Mouse (Mus musculus) brain, adult 2 months (tissue): ENCODE measurements around the gene Ctnnb1.
A peak's percentile ranks its signal among the peaks of the same experiment; 100 is the strongest.

Experiments
- DNase-seq: peaks from one replicate; pipeline ENCODE4 v3.0.0; 2011; ENCODE audit warnings: low read depth, low spot score

Ctnnb1 gene

DNA sequence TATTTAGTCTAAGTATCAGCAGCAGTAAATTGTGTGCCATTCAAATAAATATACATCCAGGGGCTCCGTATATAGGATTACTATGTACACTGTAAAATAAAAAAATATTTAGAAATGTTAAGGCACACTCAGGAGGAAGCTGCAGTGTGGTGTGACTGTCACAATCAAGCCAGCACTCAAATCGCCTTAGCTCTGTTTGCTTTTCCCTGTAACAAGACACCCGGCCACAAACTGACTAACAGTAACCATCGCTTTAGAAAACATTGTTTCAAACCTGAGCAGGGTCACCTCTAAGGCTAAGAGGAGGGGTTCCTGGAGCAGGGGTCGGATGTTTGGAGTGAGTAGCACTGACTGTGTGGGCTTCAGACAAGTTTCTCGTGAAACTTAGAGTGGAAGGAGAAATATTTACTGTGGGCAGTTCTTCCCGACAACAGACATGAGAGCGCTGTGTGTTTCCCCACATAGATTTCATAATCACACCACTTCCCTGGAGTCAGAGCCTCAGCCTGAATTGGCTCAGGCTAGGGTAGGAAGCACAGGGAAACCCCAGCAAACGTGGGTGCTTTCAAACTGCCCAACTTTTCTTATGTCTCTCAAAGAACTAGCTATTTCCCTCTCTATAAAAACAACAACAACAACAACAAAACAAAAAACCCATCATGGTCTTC, 1.9 kb upstream of the Ctnnb1 start:
- no peak for DNase-seq

DNA sequence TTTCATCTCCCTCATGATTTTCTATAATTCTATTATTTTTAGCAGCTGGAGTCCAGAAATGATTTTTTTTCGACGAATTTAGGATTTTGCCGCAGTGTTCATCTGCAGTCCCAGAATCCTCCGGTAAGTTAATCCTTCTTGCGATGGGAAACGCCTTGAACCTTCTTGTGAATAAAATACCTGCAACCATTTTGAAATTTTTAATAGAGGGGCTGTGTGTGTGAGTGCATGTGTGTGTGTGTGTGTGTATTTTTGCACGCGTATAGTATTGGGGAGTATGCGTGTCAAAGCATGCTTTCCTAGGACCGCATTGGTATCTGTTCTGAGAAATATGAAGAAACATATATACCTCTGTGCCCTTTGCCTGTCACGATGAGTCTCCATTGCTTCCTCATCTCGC, 1.0 kb downstream of the Ctnnb1 start:
- no peak for DNase-seq

DNA sequence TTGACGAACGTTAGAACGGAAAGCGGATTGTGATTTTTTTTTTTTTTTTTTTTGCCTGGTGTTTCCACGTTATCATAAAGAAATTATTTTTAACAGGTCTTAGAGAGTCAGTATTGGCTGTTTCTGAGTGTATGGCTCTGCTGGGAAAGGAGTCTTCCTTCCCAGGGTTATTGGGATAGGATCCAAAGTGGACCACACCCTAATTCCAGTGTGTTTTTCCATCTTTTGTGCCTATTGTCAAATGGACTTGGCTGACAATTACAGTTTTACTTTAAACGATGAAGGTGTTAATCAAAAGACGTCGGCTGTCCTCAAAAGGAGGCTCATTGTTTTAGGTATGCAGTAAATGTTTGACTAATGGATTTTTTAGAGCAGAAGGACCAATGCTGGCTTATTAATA, 1.8 kb downstream of the Ctnnb1 start:
- DNase-seq, result no peak

DNA sequence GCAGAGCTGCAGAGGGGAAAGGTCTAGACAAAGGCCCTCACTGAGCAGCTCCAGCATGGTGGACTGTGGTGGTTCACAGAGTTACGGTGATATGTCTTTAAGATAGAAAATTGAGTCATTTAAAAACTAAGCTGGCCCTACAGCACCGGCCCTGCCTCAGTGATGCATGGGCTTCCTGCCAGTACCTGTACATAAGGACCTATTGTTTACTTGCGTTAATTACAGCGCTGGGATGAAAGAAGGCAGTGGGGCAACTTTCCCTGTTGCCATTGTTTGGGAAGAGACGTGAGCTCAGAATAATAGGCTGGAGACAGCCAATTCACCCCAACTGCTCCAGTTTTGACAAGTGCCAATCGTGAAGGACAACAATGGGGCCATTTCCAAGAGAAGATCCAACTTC, 3.4 kb downstream of the Ctnnb1 start:
- DNase-seq, result peak; percentile 77

DNA sequence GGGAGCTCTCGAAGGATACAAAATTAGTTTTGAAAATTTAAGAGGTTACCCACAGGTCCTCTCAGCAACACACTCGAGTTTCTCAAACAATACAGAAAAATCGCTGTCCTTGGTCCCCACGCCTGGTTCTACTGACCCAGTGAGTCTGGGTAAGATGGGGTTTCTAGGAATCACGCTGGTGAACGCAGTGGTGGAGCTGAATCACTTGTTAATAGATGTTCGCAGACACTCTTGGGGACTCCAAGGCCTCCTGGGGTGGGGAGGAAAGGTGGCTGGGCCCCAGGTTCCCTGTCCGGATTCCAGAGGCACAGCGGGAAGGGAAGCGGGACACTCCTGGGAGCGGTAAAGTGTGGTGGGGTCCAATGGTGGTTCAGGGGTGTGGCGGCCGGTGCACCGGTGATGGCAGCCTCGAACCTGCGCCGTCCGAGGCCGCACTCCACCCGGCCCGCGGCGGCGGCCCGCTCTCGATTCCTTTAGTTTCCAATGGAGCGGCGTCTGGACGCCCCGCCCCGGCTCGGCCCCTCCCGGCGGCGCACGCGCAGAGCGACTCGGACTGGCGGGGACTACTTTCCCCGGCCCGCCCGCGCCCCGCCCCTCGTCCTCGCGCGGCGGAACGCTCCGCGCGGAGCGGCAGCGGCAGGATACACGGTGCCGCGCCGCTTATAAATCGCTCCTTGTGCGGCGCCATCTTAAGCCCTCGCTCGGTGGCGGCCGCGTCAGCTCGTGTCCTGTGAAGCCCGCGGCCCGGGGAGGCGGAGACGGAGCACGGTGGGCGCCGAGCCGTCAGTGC, 4.0 kb downstream of the Ctnnb1 start:
- DNase-seq, result peak; percentile 98

DNA sequence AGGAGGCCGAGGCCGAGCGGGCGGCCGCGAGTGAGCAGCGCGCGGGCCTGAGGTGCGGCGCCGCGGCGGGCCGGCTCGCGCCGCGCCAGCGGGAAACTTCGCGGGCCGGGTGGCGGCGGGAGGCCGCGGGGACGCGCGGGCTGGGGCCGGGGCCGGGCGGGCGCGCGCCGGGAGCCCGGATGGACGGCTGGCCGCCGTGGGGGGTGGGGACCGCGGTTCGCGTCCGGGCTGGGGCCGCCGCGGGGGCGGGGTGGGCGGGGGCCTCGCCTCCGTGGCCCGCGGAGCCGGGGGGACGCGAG, 4.5 kb downstream of the Ctnnb1 start:
- DNase-seq, result no peak

DNA sequence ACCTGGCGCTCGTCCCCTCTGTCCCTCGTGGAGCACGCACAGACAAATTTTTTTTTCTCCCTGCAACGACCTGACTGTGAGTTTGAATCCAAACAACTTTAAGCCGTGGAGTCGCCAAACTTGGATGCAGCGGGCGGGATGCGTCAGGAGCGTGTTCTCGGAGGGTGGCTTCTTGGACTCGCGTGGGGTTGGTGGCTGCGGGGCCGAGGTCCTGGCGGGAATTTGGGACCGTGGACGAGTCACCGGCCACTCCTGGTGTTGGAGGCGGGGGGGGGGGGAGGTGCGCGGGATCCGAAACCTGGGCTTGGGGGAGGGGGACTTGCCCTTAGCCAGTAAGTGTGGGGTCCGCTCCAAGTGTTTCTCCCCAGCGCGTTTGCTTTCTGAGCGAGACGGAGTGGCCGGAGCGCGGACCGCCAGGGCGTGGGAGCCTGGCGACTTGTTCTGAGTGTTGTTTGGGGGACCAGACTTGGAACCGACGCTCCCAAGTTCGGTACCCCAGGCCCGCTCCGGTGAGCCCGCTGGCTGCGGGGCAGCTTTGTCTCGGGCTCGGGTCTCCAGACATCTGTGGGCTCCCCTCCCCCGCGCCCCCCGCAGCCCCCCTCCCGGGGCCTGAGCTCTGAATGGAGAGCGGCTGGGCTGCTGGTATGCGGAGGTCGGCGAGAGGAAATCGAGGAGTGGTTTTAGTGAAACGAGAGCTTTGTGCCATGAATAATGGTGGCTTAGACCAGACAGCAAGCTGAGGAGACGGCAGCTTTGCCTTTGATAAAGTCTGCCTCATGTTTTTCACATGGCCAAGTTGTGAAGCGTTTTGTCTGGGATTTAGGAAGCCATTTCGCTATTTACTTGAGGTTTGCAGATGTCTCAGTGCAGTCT, 5.1 kb downstream of the Ctnnb1 start:
- DNase-seq, result peak; percentile 56

DNA sequence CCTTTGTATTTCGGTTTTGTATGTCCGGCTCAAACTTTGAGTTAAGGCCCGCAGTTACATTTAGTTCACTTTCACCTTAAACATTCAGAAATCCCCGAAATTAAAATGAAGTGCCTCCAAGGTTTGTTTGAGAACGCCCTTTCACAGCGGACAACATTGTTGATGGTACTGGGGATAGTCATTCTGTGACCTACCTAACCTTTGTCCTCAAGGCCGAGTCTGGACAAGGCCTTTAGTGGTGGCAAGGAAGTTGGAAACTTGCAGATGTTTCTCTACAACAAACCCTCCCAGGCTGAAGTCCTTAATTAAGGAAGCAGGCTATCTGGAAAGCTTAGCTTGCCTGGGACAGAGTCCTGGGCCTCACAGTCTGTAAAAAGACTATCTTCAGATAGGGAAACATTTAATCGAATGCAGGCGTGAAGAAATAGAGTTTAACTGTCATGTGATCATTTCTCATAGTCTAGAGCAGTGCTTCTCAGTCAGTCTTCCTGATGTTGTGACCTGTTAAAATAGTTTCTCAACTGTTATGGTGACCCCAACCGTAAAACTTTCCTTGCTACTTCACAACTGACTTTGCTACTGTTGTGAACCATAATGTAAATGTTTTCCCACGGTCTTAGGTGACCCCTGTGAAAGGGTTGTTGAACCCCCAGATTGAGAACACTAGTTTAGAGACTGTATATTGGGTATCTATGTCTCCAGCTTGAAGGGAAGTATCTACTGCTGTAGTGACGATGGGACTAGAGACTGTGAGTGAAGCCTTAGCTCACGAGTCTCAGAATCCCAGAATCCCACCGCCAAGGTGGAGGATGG, 6.0 kb downstream of the Ctnnb1 start:
- no peak for DNase-seq

DNA sequence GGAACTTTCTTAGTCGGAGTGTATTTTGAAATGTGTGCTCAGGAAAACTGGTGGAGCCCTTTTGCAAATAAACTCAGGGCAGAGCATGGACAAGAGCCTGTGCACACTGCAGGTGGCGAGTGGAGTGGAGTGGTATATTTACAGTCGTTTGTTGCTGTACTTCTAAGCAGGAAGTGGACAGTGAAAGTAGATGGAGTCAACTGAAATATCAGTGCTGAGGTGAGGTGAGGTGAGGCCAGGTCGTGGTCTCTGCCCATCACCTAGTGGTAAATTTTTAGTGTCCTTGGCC, 6.6 kb downstream of the Ctnnb1 start:
- no peak for DNase-seq

DNA sequence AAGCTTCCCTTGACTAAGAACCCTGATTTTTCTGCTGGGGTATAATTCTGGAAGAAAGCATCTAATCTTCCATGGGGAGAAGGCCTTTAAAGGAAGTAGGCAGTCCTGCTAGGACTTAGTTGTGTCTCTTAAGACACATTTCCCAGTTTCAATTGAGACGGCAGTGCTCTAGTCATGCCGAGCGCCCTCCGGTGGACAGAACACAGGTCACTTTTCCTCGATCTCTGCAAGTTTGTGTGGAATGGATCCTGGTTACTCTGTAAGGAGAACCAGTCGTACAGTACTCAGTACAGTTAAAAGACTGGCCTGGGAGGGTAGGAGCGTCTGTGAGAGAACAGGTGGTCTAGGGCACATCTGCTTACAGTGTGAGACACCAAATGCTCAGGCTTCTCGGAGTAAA, 7.3 kb downstream of the Ctnnb1 start:
- DNase-seq, result peak; percentile 89

DNA sequence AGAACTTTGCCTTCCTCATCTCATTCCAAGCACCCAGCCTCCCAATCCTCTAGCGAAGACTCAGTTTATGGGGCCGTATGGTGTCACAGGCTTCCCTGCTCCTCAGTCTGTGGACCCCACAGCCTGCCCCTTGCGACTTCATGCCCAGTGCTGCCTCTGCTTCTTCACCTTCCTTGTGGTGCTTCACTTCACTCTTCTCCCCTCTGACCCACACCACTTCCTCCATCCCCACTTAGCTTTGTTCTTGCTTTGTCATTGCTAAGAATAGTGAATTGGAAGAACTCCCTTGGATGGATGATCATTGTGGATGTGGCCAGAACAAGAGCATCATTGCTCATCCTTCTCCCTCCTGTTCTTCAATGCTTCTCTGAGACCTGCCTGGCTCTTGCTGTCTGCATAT, 11.8 kb downstream of the Ctnnb1 start:
- no peak for DNase-seq

DNA sequence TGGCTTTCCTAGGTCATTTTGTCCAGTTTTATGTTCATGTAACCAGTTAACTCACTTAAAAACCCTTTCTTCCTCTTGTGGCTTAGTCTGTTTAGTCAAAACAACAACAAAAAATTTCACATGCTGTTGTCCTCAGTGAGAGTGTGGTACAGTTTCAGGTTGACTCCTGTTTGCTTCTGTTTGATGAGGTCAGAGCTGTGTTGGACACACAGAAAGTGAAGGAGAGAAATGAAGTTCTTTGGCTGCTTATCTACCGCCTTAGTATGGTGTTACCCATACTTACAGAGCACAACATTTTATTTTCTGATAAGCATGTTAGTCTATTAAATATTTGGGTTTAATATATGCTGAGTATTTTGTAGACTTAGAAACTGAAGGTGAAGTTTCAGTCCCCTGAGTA, 14.7 kb downstream of the Ctnnb1 start:
- no peak for DNase-seq

DNA sequence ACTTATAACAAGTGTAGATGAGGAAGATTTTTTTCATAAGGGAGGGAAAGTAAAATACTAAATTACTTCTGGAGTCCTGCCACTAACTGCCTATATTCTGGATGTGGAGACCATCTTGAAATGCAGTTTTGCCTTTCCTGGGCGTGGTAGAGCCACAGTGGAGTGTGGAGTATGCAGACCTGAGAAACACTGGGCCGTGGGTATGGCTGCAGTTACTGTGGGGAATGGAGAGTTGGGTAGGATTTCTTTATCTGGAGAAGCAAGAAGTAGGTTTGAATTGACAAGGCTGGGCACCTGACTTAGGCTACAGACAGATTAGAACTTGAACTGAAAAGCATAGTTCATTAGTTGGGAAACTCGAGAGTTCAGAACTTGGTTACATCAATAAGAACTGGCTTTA, 15.2 kb downstream of the Ctnnb1 start:
- DNase-seq, result no peak

DNA sequence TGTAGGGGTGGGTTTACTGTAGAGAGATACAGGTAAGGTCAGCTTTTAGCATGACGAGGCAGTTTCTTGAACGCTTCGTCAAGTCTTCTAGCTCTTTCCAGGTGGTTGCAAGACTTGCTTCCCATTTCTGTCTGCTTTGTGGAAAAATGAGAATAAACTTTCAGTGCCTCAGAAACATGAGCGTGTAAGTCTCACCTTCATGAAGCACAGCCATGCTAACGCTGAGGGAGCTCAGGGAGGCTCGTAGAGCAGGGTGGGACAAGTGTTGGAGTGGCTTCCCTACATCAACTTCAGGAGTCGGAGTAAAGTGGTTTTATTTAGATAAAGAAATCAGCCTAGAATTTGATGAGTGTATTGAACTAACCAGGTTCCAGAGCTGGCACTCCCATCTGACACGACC, 17.1 kb downstream of the Ctnnb1 start:
- no peak for DNase-seq

DNA sequence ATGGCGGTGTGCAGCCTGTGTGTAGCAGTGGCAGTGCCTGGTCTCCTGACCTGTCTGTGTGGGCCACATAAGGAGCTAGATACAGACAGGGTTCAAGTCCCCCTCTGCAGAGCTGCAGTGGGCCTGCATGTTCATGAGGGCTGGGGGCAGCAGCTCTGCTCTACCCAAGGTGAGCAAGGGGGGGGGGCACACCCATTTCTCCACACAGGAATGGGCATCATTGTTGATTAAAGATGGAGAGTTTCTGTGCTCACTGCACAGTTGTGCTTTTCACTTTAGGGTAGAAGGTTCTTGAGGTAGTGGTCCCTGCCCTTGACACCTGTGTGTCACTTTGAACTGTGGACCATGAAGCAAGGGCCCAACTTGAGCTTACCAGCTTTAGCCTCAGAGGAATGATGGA, 19.8 kb downstream of the Ctnnb1 start:
- DNase-seq, result no peak

DNA sequence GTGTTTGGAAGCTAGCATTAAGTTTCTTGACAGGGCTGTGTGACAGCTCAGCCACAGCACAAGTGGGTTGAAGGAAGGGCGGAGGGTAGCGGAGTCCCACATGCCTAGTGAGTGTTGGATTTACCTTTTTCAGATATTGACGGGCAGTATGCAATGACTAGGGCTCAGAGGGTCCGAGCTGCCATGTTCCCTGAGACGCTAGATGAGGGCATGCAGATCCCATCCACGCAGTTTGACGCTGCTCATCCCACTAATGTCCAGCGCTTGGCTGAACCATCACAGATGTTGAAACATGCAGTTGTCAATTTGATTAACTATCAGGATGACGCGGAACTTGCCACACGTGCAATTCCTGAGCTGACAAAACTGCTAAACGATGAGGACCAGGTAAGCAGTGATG, 21.7 kb downstream of the Ctnnb1 start:
- DNase-seq, result no peak

DNA sequence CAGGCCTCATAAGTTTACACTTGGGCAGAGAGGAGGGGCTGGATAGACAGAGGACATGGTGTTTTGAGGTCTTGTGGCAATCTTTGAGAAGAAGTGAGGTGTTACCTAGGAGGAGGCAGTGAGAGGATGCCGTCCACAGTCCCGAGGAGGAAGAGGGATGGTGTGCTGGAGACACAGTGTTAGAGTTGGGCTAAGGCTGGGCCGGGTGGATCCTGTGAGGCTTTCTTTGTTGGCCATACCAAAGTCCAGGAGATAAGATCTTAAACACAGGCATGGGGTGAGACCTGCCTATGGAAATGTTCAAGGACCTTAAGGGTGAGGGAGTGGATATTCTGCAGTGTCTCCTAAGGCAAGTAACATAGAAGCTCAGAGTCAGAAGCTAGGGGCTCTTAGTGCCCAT, 22.9 kb downstream of the Ctnnb1 start:
- DNase-seq, result no peak

DNA sequence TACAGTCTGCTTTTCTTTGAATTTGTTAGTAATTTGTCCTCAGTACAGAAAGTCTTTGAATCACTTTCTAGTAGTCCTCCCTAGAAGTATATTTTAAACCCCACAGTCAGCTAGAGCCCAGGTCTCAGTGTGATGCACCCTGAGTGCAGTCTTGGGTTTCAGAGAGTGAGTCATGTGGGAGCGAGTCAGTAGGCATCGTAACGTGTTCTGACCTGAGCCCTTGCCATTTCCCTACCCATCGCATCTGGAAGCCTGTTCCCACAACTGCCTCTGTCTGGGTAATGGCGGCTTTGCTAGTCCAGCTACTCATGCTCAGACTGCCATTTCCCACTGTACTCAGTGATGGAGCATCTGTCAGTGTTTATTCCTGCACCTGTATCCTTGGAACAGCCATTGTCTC, 29.0 kb downstream of the Ctnnb1 start:
- DNase-seq, result no peak

DNA sequence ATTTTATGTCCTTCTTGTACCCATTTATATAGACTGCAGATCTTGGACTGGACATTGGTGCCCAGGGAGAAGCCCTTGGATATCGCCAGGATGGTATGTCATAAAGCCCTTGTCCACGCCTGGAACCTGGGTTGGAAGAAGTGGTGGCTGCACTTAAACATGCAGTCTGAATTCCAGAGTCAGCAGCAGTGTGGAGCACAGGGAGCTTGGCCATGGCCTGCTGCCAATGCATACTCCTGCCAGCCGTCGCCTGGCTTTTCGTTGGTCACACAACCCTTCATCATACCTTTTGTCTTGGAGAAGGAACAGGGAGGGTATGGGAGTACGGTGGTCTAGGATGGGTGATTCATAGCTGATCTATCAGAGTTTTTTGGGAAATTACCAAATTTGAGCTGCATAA, 29.5 kb downstream of the Ctnnb1 start:
- peak; percentile 53 for DNase-seq

DNA sequence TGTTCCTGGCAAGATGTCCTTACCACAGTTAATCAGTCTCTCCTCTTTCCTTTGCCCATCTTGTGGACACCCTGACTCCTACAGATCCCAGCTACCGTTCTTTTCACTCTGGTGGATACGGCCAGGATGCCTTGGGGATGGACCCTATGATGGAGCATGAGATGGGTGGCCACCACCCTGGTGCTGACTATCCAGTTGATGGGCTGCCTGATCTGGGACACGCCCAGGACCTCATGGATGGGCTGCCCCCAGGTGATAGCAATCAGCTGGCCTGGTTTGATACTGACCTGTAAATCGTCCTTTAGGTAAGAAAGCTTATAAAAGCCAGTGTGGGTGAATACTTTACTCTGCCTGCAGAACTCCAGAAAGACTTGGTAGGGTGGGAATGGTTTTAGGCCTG, 30.2 kb downstream of the Ctnnb1 start:
- DNase-seq, result no peak

DNA sequence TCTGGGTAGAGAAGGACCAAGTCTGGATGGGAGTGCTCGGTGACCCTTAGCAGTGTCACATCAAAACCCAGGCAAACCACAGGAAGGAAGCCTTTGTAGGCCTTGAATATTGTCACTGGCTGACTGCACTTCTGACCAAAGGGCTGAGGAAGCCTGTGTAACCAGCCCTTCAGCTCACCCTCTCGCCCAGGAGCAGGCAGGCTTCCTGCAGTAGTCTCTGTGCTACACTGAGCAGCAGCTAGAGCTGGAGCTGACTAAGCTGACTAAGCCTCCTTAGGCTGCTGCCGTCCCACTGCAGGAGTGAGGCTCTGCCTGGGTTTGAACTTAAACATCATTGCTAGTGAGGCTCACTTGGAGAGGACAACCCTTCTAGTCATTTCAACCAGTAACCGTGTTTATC, 31.6 kb downstream of the Ctnnb1 start:
- peak; percentile 53 for DNase-seq

DNA sequence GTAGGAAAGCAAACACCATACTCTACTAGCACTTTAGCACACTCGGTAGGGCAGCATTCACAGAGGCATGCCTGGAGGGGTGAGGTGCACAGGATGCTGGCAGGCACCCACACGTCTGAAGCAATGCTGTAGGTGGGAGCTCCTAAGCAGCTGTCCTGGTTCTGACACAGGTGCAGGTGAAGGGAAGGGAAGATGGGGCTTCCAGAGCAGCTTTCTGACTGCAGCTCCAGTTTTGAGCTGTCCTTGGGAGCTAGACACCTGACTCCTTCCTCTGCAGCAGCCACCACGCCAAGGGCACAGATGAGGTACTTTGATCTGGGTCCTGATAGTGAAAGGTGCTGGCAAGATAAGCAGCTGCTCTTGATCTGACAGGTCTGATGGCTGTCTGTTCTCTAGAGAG, 32.5 kb downstream of the Ctnnb1 start:
- peak; percentile 67 for DNase-seq
